Mouse (Mus musculus) effector memory CD4-positive, alpha-beta T cell, adult 7 months (primary cell): ENCODE data around the gene Sebox. TPM values are rescaled to one million over a fixed set of nuclear protein-coding genes. Genes with fewer than 3 reads are reported as not detected.

Experiments
- polyA plus RNA-seq: library from polyadenylated mRNA; unstranded; fragments of 100-300 nt; shearing (Covaris generic); gene quantifications from one replicate; pipeline ENCODE4 v1.2.1, GENCODE M21; 2017

The Sebox gene
- polyA plus RNA-seq: not detected

DNA sequence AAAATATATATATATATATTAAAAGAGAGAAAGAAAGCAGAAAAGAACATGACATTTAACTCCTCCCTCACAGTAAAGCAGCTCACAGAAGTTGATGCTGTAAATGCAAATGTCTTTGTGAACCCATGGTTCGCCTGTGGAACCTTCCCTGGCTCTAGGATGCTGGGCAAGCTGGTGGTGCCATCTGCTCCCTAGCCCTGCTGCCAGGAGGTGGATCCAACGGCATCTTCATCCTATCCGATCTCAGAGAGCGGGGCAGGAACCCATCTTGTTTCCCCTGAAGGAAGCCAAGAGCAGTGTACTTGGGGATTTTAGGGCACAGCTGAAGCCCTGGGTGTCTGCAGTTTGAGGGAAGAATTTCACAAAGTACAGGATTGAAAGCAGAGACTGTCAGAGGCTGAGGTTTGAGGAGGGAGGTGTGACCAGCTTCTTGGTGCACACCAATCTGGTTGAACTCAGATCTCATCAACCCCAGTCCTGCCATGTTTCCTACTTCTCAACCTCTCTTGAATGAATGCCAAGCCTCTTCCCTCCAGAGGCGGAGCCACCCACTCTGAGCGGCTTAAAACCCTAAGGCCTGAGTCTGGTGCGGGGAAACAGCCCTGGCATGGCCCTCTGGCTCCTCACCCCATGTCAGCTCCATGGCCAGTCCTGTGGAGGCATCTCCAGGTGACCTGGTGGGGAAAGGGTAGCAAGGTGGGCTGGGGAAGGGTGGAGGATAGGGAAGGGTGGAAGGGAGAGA, at the start of gene Sebox:
Gene Sebox (plus strand): TSS at position 539 of the 742 bp plus-strand sequence.

GRCm38 (mm10) chr11:78465568-78466180, 37.6 kb upstream of the Sebox start, which contains the start of gene Slc46a1:
Gene Slc46a1 (plus strand): TSS chr11:78465697.

GRCm38 (mm10) chr11:78497544-78498522, 5.4 kb upstream of the Sebox start, which contains the start of gene Sarm1:
Gene Sarm1 (minus strand): TSS chr11:78497754.

GRCm38 (mm10) chr11:78499004-78499403, 4.2 kb upstream of the Sebox start, which contains the start of gene Vtn:
Gene Vtn (plus strand): TSS chr11:78499091.

DNA sequence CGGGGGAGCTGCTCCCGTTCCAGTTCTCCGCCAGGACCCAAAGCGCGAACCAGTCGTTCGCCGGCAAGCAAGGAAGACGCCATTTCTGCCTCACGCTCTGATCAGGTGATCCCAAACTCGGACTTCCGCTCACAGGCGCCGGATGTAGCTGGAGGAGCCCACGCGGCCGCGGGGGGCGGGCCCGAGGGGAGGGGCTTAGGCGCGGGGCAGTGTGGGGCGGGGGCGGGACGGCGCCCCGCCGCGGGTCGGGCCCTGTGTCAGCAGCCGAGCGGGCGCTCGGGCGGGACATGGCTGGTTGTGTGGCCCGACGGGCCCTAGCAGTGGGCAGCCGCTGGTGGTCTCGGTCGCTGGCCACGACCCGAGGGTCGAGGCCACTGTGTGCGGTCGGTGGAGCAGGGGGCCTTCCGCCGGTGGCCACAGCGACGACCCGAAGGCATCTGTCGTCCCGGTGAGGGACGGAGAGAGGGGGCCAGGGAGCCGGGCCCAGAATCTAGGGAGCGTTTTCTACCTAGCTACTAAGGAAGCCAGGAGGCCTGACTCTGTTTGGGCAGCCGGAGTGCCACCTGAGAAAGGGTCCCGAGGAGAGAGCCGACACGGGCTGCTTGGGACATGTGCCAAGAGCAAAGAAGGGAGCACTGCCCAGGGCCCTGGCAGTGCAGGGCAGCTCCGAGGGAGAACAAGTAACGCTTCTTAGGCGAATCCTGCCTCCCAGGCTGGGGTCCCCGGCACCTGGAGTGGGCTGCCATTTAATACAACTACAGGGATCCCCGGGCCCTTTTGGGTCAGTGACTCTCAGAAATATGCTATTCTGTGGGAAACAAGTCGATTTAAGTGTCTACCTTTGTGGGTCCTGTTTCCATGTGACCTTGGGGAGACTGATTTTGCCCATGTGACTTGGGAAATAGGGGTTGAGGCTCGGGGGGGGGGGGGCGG, 9.0 kb downstream of the Sebox start, which contains the start of the genes Tmem199 and Poldip2:
Gene Tmem199 (minus strand): TSS at position 148 of the 933 bp plus-strand sequence.
Gene Poldip2 (plus strand): TSS at position 169 of the 933 bp plus-strand sequence.

DNA sequence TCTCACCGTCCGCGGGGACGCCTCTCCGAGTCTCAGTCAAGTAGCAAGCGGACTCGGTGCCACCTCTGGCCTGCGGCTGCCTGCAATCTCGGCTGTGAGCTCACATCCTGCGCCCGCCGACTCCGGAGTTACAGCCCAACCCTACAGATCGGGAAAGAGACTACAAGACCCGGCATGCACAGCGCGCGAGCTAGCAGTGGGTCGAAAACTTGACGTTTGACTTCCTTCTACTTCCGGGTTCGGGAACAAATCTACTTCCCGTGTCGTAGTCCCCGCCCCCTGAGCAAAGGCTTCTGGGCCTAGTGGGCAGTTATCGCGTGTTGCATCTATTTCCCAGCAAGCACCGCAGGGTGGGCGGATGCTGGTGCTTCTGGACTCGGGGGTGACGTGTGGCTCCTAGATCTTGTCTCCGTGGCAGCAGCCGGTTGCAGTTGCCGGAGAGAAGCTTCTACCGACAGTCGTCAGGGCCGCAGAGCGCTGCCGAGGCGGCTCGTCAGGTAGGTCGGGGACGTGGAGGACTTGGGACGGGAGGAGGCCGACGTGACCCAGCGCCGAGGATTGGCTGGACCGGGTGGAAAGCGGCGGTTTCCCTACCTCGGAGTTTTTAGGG, 32.9 kb downstream of the Sebox start, which contains the start of the genes Tnfaip1 and Ift20:
Gene Tnfaip1 (minus strand): TSS at position 253 of the 610 bp plus-strand sequence.
Gene Ift20 (plus strand): TSS at position 282 of the 610 bp plus-strand sequence.

DNA sequence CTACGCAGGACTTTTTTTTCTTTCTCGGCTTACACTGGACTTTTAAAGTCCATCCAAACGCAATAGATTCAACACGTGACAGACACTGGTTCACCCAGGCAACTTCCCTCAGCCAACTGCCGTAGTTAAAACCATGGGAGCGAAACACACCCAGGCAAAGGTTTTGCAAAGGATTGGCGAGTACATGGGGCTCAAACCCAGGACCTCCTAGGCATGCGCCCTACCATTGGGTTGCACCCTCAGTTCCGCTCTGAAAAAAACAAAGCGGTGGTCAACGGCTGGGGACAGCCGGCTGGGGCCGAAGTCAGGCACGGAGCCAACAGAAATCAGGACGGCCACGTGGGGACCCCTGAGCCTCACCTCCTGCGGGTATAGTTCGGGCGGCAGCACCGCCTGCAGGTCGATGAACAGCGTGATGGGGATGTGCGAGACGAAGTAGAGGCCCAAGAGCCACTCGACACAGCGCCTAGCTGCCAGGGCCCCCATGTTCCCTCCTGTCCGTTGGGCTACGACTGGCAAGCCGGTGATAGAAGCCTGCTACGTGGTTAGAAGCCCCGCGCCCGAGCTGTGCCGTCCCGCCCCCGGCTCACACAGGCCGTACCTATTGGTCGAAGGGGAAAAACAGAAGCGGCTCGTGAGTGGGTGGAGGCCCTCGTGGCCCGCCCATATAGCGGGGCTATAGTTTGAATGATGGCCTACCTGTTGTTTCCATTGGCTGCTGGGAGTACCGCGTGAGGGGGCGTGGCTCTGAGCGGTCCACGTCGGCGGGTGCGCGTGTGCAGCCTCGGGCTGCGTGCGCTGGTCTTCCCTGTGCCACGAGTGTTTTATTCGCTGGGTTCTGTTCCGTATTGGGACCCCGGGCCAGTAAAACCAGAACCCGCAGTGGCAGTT, 47.2 kb downstream of the Sebox start, which contains the start of gene Tmem97:
Gene Tmem97 (minus strand): TSS at position 610 of the 891 bp plus-strand sequence.

Other genes with a start within 250 kb of the Sebox start
- gene 2610507B11Rik, start 241.7 kb upstream of the Sebox start, polyA plus RNA-seq: 57.3 TPM
- gene BC030499, start 212.6 kb upstream of the Sebox start, polyA plus RNA-seq: 0.52 TPM
- gene Spag5, start 201.9 kb upstream of the Sebox start, polyA plus RNA-seq: 0.88 TPM
- gene Aldoc, start 180.5 kb upstream of the Sebox start, polyA plus RNA-seq: 6.8 TPM
- 69.6 TPM for gene Pigs, start 175.0 kb upstream of the Sebox start, polyA plus RNA-seq
- 29.6 TPM for gene Unc119, start 160.0 kb upstream of the Sebox start, polyA plus RNA-seq
- 0.30 TPM for gene Foxn1, start 116.9 kb upstream of the Sebox start, polyA plus RNA-seq
- gene Slc13a2, start 81.2 kb upstream of the Sebox start, polyA plus RNA-seq: not detected
- gene Slc46a1, start 37.8 kb upstream of the Sebox start, polyA plus RNA-seq: 0.62 TPM
- 2.6 TPM for gene Sarm1, start 5.7 kb upstream of the Sebox start, polyA plus RNA-seq
- not detected for gene Vtn, start 4.4 kb upstream of the Sebox start, polyA plus RNA-seq
- gene Tmem199, start 8.7 kb downstream of the Sebox start, polyA plus RNA-seq: 17.1 TPM
- 33.7 TPM for gene Poldip2, start 8.7 kb downstream of the Sebox start, polyA plus RNA-seq
- 15.2 TPM for gene Tnfaip1, start 32.9 kb downstream of the Sebox start, polyA plus RNA-seq
- 61.7 TPM for gene Ift20, start 32.9 kb downstream of the Sebox start, polyA plus RNA-seq
- gene Tmem97, start 47.3 kb downstream of the Sebox start, polyA plus RNA-seq: 16.8 TPM
- gene Nlk, start 193.9 kb downstream of the Sebox start, polyA plus RNA-seq: 5.7 TPM
- gene Ccnq, start 248.3 kb downstream of the Sebox start, polyA plus RNA-seq: 20.7 TPM